Mouse (Mus musculus) adrenal gland, adult 8-10 months (tissue): Measurements from ENCODE around the gene Gns. TPM values are rescaled to one million over a fixed set of nuclear protein-coding genes. Genes with fewer than 3 reads are reported as not detected.

Source experiments
- DNase-seq: peaks from one replicate; pipeline ENCODE4 v3.0.0; 2022
- total RNA-seq, 4 experiments: library from RNA; stranded (reverse); gene quantifications; 2 replicates each; pipeline ENCODE4 v1.2.4; 2022

Gene Gns
- total RNA-seq, 4 experiments from 2014 or later: 181 to 274 (median 211) TPM

DNA sequence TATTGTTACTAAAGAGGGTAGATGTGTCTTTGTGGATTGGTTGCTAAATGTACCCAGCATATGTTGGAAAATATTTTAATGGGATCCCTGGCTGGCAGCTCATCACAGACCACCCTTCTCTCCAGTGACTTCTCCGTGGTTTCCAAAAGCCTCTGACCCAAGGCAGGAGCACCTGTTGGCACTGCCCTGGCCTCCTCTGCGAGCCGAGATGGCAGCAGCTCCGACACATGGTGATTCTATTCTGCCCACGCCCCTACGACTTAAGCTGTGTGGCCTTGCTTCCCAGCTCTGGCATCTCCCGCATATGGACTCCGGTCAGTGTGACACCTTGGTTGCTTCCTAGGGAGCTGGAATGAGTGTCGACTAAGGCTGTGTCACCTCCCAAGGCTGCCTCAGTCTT lies 38.2 kb downstream of the Gns start:
- DNase-seq: no peak

DNA sequence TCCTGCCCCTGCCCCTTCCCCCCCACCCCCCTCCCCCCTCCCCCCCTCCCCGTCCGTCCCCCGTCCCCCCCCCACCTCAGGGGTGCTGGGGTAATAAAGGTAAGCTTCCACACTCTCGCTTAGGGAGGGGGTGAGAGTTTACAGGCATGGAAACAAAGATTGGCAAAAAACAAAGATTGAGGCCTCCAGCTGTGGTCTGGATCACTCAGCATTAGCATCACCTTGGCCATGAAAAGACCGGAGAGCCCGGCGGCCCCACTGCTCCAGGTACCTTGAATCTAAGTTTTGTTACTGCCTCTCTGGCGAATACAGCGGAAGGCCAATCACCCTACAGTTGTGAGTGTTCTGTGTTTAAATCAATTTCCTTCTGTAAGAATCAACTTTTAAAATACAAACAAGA lies 39.1 kb downstream of the Gns start:
- DNase-seq: no peak

DNA sequence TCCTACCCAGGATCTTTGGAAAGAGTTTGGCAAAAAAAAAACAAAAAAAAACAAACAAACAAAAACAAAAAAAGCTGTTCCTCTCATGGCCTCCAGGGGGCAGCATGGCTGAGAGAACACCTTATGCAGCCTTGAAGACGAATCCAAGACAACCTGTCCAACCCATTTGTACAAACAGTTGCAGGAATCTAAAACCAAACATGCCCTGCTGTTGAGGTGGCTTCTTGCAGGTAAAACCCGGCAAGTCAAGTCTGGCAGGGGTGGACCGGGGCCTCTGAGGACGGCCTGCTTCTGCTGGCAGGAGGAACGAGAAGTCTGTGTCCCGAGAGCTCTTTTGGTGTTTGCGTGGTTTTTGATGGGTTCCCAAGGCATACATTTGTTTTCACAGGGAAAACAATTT lies 44.8 kb downstream of the Gns start:
- DNase-seq: no peak

DNA sequence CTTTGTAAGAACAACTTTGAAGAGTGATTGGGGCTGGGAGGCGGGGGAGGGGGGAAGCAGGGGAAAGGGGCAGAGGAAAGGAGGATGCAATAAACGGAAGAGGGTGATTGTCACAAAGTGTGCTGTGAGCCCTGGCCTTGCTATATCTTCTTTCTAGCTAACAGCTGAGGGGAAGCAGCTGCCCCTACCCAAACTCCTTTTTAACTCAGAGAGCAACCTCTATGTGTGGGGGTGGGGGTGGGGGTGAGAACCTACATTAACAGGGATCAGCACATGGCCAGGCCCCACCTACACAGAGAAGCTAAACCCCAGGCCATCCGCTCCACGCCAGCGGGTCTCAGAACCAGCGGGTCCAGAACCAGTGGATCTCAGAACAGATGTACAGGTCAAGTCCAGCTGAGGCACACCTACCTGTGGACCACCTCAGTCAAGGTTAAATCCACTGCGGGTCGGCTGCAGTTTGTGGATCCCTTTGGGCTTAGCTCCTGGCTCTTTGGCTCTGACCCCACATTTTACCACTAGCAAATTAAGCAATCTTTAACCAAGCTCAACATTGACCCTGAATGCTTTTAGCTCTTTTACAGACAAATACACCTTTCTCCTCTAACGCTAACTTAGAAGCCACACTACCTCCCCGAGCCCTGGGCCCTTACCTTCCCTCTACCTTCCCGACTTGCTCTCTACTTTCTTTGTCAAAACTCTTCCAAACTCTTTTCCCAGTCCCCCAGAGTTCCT lies 47.0 kb downstream of the Gns start:
- no peak for DNase-seq

DNA sequence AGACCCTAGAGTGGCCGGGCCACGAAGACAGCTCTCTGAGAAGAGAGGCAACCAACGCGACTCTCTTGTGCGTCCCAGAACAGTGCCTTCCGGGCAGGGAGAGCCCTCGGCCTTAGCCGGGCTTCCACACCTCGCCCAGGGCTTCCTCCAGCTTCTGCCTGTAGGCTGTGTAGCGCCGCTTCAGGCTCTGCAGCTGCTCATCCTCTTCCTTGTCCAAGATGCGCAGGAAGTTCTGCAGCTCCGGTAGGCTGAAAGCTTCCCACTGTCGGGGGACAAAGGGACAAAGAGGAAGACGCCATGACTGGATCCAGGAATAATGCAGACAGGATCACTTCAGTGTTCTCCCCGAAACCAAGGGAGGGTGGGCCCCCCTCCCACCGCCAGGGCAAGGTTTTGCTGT lies 47.9 kb downstream of the Gns start:
- no peak for DNase-seq

DNA sequence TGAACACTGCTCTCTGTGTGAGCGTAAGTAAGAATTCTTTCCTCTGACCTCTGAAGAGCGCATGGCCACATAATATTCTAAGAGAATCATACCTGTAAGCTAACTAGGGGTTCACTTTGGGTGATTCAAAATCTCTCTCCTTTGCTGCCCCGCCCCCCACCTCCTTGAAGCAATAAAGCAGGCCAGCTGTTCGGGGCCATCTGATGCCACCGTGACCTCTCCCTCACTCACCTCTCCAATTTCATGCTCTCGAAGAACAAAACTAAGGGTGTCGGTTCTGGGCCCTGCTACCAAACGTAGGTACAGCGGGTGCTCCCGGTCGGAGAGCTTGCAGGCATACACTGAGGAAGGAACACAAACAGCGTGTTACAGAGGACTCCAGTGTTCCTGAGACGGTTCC lies 49.2 kb downstream of the Gns start:
- DNase-seq: no peak

DNA sequence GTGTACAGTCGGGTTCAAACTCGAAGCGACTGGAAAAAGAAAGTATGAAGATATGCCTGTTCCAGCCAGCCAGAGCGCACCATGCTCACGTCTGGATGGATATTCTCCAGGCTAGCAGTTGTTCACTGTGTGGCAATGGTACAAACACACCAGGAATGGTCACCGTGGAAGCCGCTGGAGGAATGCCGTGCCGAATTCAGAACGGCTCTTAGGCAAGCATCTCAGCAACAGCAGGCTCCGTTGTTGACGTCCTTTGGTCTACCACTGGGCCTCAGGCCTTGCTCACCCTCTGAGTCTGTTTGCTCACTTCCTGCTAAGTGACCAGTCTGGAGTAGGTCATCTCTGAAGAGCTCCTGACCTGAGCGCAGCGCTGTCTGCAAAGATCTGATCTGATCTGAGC lies 53.9 kb downstream of the Gns start:
- DNase-seq: no peak

DNA sequence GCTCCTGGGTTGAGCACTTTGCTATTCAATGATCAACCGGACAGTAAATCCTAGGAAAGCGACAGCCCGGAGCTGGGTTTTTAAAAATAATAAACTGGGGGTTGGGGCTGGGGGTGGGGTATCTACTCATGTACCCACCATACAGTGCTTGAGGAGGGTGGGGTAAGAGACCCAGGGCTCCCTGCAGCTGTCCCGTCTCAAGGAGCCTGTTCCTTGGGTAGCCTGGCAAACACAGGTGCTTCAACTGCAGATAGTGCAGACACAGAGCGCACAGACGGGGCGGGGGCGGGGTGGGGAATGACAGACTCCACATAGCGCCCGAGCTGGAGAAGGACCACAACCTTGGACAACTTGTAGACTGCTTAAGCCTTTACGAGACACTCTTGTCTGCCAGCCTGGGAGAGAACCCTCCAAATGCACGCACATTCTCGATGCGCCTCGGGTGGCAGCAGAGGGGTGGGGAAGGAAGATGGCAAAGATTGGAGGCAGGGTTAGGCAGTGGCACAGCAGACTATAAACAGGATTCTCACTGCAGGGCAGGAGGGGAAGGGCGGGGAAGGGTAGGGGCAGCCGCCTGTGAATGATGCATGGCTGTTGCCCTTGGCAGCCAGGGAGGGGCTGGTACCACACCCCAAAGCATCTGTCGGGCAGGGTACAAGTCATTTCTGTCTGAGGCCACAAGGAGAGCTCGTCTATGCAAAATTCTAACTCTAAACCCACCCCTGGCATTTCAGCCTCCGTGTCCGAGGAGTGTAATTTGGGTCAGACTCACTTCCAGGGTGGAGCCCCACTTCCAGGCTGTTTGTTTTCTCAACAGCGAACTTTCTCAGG lies 55.0 kb downstream of the Gns start:
- DNase-seq: no peak

DNA sequence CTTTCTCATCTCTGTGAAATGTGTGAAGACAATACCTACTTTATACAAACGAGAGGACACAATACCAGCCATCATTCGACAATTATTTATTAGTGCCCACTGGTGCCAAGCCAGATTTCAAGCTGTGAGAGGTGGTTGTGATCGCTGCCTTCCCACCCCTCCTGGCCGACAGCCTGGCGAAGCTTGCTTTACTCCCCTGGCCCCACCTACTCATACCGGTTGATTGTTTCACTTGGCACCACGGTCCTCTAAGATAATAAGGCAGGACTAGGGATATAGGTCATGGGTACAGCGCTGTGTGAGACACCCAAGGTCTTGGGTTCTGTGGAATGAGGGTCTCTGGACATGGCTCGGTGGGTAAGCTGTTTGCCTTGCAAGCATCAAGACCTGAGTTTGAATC lies 56.1 kb downstream of the Gns start:
- DNase-seq: no peak

DNA sequence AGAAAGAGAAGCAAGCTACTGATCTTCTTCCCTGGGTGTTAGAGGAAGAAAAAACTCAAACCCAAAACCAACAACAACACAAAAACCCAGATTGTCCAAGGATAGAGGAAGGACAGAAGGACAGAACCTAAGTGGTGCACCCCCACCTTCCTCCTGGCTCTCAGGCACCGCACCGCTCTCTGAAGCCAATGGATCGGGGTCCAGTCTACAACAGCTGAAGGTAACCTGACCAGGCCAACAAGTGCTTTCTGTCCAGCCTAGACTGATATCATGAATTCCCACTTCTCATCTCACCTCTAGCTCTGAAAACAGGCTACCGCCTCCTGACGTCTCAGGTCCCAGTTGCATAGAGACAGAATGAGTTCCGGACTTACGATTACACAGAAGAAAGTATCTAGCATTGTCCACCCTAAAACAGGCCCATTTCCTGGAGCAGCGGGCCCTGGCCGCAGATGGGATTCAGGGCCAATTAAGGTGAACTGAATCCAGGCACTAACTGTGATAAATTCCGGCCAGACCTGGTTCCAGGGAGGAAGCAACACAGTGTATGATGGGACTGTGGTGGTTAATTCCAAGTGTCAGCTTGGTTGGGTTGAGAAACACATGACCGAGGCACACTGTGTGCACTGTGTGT lies 56.9 kb downstream of the Gns start:
- no peak for DNase-seq

DNA sequence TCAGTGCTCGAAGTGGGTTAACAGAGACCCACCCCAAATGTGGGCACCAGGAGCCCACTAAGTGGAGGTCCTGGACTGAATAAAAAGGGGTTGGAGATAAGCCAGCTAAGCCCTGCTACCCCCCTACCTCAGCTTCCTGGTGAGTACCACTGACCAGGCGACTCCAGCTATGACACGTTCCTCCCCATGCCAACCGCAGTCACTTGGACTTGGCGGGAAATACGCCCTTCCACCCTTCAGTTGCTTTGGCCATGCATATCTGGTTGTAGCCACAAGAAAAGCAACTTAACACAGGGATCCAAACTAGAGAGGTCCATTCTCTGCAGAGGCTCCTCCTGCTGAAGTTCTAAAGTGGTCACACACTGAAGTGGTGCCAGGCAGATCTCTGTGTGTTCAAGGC lies 57.4 kb downstream of the Gns start:
- DNase-seq: no peak

DNA sequence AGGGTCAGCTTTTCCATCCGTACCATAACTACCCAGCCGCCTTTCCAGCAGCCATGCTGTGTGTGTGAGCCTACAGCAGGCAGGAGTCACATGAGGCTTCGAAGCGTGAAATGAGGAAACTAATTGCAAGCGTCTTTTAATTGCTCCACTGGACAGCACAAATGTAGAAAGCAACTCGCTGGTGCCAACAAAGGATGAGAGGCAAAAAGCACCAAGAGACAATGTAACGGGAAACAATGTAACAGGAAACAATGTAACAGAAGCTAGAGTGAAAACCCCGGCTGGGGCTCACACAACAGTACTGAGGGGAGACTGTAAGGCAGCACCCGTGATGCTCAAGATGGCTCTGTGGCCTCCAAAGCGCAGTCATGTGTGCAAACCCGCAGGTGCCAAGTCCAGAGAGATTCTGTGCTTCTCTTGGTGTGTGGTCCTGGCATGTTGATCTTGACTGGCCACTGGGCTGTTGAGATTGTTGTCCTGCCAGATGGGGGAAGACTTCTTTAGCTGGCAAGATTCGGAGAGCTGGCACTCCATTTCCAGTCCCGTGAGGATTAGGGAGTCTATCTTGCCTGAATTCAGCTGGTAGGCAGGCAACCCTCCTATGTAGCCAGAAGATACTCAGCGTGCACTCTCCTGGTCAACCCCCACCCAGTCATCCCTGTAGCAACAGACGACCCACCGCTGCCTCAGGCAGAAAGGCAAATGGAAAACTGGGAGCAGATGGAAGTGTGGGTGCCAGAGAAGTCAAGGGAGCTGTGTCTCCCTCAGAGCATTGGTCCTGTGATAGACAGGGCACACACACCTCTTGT lies 58.9 kb downstream of the Gns start:
- no peak for DNase-seq

DNA sequence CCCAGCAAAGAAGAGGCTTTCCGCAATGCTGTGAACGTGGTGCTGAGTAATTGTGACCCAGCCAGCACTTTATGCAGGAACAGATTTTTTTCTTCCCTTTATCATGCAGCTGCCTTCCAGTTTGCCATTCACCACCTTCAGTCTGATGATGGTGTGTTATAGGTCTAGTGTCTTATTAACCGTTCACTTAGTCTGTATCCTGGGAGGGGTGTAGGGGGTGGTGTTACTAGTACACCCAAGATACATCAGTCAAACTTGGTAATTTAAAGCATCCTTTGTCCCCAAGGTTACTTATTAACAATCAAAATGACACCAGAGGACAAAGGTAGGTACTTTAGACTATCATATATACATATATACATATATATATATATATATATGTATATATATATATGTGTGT lies 59.6 kb downstream of the Gns start:
- DNase-seq: no peak

DNA sequence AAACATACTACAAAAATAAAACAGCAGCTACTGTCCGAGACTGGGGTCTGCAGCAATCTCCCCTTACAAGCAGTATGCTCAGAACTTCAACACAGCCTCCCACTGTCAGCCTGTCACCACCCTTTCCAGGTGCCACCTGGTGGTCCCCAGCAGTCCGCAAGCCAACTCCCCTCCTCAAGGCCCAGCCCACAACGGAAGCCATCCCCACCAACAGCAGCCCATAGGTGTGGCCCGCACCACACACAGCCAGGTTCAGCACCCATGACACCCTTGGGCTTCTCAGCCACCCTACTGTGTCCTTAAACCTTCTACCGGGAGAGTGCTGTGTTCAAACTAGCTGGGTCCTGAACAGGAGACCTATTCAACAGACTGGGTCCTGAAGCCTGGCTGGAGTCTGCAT lies 60.2 kb downstream of the Gns start:
- no peak for DNase-seq

DNA sequence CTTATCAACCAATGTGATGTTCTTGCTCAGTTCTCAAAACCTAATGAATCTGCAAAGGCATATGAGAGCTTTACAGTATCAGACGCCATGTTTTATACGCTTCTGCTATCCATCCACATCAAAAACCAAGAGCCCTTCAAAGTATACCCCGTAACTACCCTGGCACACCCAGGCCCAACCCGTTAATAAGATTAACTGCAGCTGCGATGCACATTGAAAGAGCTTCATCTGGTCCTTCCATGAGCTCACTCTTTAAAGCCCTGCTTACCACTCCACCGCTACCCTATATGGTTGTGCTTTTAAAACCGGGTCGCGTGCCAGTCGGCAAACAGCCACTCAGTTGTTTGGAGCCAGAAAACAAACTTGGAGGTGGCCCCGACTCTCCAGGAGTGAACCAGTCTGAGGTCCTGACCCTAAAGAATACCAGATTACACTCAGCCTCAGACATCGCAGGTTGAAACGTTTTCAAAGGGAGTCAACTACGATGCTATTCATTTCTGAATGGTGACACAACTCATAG lies 60.7 kb downstream of the Gns start:
- DNase-seq: no peak

DNA sequence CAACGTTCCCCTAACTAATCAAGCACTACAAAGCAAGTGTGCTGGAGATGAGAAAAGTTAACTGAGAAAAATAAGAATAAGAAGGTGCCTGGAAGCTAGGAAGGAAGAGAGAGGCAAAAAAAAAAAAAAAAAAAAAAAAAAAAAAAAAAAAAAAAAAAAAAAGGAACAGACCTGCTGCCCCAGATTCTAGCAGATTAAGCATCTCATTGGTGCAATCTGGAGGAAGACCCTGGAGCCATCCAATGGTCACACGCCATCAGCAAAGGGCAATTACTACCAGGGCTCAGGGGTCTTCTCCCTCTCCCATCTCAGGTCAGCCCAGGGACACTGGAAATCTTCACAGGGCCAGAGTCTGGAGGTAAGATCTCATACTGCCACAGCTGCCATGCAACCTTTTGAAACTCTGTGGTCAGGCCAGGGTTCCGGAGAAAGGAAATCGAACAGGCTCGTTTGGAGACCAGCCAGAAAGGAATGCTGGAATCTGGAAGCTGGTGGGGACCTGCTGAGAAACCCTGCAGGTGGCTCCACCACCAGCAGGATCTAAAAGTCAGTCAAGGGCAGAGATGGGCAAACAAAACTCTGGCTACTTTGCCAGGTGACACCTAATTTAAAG lies 61.7 kb downstream of the Gns start:
- DNase-seq: no peak

DNA sequence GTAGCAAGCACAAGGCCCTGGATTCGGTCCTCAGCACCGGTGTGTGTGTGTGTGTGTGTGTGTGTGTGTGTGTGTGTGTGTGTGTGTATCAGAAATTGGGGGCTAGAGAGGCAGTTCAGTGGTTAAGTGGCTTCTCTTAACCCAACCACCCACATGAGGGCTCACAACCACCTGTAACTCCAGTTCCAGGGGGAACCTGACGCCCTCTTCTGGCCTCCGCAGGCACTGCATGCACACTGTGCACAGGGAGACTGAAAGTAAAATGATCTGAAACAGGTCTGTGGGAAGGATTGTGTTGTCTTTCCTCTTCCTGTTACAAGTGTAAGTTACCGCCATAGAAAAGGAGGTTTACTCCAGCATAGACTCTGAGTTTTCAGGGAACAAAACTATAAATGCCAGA lies 62.2 kb downstream of the Gns start:
- no peak for DNase-seq

DNA sequence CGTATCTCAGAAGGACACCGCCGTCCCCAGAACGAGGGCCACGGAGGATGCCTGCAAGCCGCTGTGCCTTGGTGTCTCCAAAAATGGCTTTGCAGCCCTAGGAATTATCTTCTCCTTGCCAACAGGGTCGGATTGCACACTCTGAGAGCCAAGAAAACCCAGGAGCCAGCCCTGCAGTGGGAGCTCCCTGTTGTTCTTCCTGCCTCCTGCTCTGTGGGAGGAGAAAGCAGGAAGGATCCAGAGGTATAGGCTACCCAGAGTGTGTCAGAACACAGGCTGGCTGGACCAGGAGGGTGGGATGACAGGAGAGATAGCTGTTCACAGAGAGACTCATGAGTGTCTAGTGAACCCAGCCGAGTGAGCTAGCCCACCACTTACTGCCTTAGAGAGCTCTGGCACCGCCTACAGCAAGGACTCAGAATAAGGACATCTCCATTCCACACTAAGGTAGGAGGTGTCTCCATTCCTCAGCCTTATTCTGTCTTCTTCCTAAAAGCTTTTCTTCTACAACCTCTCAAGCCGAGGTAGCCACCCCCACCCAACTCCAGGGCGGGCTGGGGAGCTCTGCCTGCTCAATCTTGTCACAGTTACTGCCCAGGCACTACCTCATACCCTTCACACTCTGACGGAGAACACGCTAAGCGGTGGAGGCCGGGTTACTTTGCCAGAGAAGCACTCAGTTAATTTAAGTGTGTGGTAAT lies 63.3 kb downstream of the Gns start:
- DNase-seq: no peak

DNA sequence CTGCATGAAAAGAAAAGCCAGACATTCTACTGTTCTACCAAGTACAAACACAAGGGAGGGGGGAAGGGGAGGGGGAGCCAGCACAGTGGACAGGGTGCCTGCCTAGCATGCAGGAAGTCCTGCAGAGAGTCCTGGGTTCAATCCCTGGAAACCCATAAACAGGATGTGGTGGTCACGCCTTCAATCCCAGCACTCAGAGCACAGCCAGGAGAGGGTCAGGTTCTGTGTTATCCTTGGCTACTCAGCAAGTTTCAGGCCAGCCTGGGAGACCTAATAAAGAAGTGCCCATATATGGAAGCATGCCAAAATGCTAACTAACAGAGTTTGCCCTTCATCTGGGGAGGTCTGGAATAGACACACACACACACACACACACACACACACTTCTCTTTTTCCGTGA lies 64.2 kb downstream of the Gns start:
- no peak for DNase-seq

DNA sequence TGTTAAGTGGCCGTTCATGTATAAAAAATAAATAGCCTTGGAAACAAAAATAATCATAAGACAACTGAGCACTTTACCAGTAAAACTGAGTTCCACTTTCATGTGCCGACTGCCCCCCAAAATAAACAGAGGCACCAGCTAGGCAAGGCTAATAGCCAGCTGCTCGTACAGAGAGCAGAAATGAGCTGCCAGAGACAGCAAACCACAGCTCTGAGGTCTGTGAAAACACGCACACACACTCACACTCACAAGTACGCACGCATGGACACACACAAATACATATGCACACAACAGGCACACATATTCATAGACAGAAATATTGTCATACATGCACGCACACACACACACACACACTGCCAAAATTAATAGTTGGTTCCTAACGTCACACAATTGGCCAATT lies 64.7 kb downstream of the Gns start:
- no peak for DNase-seq

DNA sequence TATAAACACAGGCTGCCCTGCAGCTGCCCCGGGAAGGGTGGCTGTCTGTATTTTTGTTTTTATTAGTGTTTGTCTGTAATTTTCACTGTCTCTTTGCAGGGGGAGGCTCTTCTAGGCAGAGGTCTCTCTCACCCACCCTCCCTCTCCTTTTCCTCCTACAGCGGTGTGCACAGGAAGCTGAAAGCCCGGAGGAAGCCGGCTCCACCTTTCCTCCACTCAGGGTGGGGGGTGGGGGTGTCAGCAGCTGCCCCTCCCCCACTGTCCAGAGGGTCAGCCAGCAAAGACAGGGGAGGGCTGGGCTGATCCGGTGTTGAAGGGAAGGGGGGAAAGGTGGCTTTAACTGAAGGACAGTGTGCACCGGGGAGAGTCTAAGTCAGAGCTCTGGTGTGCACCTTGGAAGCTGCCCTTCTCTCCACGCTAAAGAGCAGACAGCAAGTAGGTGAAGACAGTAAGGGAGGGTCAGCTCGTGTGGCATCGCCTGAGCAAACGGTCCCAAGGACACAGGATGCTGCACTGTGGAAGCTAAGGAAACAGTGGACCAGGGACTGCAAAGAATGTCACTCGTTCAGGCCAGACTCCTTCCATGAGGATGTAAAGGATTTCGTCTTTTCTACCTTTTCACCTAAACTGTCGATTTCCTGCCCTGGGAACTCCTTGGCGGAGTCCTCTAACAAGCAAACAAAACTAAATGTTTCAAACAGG lies 65.2 kb downstream of the Gns start:
- DNase-seq: no peak
